Mouse (Mus musculus) Patski (cell line): Measurements from ENCODE around the gene Dpf2. TPM values are rescaled to one million over a fixed set of nuclear protein-coding genes. Genes with fewer than 3 reads are reported as not detected.
A peak's percentile ranks its signal among the peaks of the same experiment; 100 is the strongest.

Experiments
- ATAC-seq: fragments of 100-300 bp; one replicate; pipeline ENCODE4 v1.8.0; 2021
- CTCF ChIA-PET: fragments of 350-600 bp; sonication (Branson Sonifier 250); formaldehyde crosslinking; loops from one replicate; lab custom pipeline; 2022; ENCODE audit warnings: inconsistent platforms; lab: Charles Lee
- POLR2A ChIA-PET: fragments of 350-600 bp; sonication (Branson Sonifier 250); formaldehyde crosslinking; loops from one replicate; lab custom pipeline; 2022; ENCODE audit warnings: antibody characterized with exemption, inconsistent platforms; lab: Charles Lee
- DNase-seq: peaks from one replicate; pipeline ENCODE4 v3.0.0-alpha.2; 2011; ENCODE audit warnings: low read depth, low spot score
- H3K27me3 ChIP-seq: fragments of 371-371 bp; one replicate; pipeline ENCODE4 v1.5.1; 2021
- CTCF ChIP-seq: fragments of 100-300 bp; IDR thresholded peaks from one replicate; pipeline ENCODE4 v1.5.1; 2021
- in situ Hi-C: fragments of 300-500 bp; cut with MboI; formaldehyde crosslinking; loops from 3 replicates; pipeline ENCODE4 v1.11.1; 2018; ENCODE audit warnings: low pct_unique_long_range_greater_than_20kb, mixed read lengths
- polyA plus RNA-seq: library from polyadenylated mRNA; unstranded; gene quantifications from one replicate; pipeline ENCODE4 v1.2.3, GENCODE M21; 2021

The Dpf2 gene
- polyA plus RNA-seq, 1 experiment from 2014 or later = 94.5 TPM

DNA sequence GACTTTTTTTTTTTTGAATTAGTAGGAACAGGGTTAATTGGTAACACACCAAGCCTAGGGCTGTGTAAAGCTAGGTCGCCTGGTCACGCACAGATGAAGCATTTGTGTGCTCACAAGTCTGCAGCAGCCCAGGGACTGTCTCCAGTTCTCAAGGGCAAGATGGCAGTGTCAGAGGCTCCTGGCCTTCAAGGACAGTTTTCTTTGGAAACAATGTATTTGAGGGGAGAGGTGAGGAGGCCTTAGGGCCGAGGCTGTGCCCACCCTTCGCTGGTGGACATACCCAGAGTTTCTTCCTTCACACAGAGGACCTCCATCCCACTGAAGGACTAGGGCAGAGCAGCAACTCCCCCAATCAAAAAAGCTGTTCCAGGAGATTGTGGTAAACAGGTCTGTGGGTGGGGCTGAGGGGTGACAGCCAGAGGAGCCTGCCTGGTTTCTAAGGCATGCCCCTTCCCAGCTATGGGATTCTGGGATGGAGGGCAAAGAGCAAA, 65.5 kb downstream of the Dpf2 start:
- no peaks in the 10 kb centered on the region for H3K27me3 ChIP-seq
- in situ Hi-C loops = no loop called here
- DNase-seq = no peak

DNA sequence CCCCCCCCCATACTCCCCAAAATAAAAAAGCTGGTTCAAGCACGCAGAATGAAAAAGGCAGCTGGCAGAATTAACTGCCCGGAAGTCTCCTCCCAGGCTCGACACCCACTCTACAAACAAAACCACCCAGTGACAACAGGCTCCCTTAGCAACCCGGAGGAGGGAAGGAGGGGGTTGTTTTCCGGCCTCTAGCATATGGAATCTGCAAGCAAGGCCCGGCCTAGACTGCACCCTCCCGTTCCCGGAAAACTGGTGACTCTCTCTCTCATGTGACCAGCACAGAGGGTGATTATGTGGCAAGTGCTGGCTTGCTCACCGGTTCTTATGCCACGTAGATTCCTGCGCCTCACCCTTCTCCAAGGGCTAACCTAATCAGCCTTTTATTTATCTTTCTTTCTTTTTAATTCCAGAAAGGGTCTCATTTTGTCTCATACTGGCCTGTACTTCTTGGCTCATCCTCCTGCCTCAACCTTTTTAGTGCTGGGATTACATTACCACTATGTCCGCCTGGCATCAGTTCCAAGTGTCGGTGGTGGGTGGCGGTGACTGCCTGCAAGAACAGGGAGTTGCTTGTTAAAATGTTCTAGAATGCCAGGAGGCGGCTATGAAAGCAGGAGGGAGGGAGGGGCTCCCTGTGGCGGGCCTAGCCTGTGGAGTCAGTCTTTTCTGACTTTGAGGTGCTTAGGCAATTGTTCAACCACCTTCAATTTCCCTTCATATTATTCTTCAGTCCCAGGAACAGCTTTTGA, 66.1 kb downstream of the Dpf2 start:
- CTCF ChIA-PET = interaction anchor here (0.6 to 14.2 kb wide), 6 partner anchors 18 to 59 kb away, joined by 3 to 120 read pairs (median 6); no protein-coding TSS in a partner anchor

More for the DNA sequence above, 65.5 kb downstream of the Dpf2 start:
- TF ChIP-seq CTCF = no peak
- CTCF ChIA-PET = interaction anchor here (0.8 to 14.2 kb wide), 5 partner anchors 48 to 109 kb away, joined by 3 to 120 read pairs (median 5); no protein-coding TSS in a partner anchor
- POLR2A ChIA-PET = interaction anchor here (0.9 to 34.3 kb wide), 10 partner anchors 16 to 157 kb away, joined by 3 to 1065 read pairs (median 18); partner anchors contain the start of gene Slc25a45
- no peak for ATAC-seq

More for the DNA sequence above, 66.1 kb downstream of the Dpf2 start:
- no peak for TF ChIP-seq CTCF
- no peaks in the 10 kb centered on the region for H3K27me3 ChIP-seq
- ATAC-seq (peak; percentile 16), DNase-seq (peak; percentile 93)
- in situ Hi-C loops = no loop called here
- POLR2A ChIA-PET = interaction anchor here (0.6 to 34.3 kb wide), 11 partner anchors 15 to 107 kb away, joined by 3 to 1065 read pairs (median 9); partner anchors contain the start of genes Frmd8 and Slc25a45

Other genes starting within 250 kb of the Dpf2 start
- 18.1 TPM for gene Sipa1, start 249.3 kb downstream of the Dpf2 start, polyA plus RNA-seq
- gene Map3k11, start 224.3 kb downstream of the Dpf2 start, polyA plus RNA-seq = 45.5 TPM
- gene Pcnx3, start 224.1 kb downstream of the Dpf2 start, polyA plus RNA-seq = 78.8 TPM
- 0.06 TPM for gene Kcnk7, start 208.6 kb downstream of the Dpf2 start, polyA plus RNA-seq
- gene Ehbp1l1, start 186.7 kb downstream of the Dpf2 start, polyA plus RNA-seq = 39.7 TPM
- 73.0 TPM for gene Fam89b, start 183.4 kb downstream of the Dpf2 start, polyA plus RNA-seq
- 747 TPM for gene Ltbp3, start 172.1 kb downstream of the Dpf2 start, polyA plus RNA-seq
- 117 TPM for gene Scyl1, start 141.6 kb downstream of the Dpf2 start, polyA plus RNA-seq
- 30.4 TPM for gene Frmd8, start 37.7 kb downstream of the Dpf2 start, polyA plus RNA-seq
- 7.1 TPM for gene Slc25a45, start 35.2 kb downstream of the Dpf2 start, polyA plus RNA-seq
- gene Tigd3, start 18.9 kb downstream of the Dpf2 start, polyA plus RNA-seq = 1.2 TPM
- 6.5 TPM for gene Cdc42ep2, start 11.8 kb upstream of the Dpf2 start, polyA plus RNA-seq
- 24.0 TPM for gene Pola2, start 51.2 kb upstream of the Dpf2 start, polyA plus RNA-seq
- gene Slc22a20, start 73.1 kb upstream of the Dpf2 start, polyA plus RNA-seq = not detected
- 70.4 TPM for gene Capn1, start 102.9 kb upstream of the Dpf2 start, polyA plus RNA-seq
- 55.2 TPM for gene Syvn1, start 133.6 kb upstream of the Dpf2 start, polyA plus RNA-seq
- 68.9 TPM for gene Mrpl49, start 144.8 kb upstream of the Dpf2 start, polyA plus RNA-seq
- 1,123 TPM for gene Fau, start 144.8 kb upstream of the Dpf2 start, polyA plus RNA-seq
- 38.3 TPM for gene Znhit2, start 148.2 kb upstream of the Dpf2 start, polyA plus RNA-seq
- gene Tm7sf2, start 155.4 kb upstream of the Dpf2 start, polyA plus RNA-seq = 21.5 TPM
- 63.3 TPM for gene Vps51, start 164.2 kb upstream of the Dpf2 start, polyA plus RNA-seq
- 0.15 TPM for gene Tmem262, start 167.0 kb upstream of the Dpf2 start, polyA plus RNA-seq
- 0.83 TPM for gene Gm28374, start 169.2 kb upstream of the Dpf2 start, polyA plus RNA-seq
- 59.4 TPM for gene Zfpl1, start 171.9 kb upstream of the Dpf2 start, polyA plus RNA-seq
- gene Cdca5, start 172.0 kb upstream of the Dpf2 start, polyA plus RNA-seq = 16.4 TPM
- gene AC131692.1, start 181.4 kb upstream of the Dpf2 start, polyA plus RNA-seq = 0.33 TPM
- 0.54 TPM for gene Naaladl1, start 192.8 kb upstream of the Dpf2 start, polyA plus RNA-seq
- gene Sac3d1, start 205.6 kb upstream of the Dpf2 start, polyA plus RNA-seq = 17.0 TPM
- 40.4 TPM for gene Snx15, start 215.3 kb upstream of the Dpf2 start, polyA plus RNA-seq
- 0.08 TPM for gene Batf2, start 228.0 kb upstream of the Dpf2 start, polyA plus RNA-seq
- 122 TPM for gene Arl2, start 228.5 kb upstream of the Dpf2 start, polyA plus RNA-seq